Mouse (Mus musculus): ENCODE data around the gene Pcbp3. TPM values are rescaled to one million over a fixed set of nuclear protein-coding genes. Genes with fewer than 3 reads are reported as not detected.

The Pcbp3 gene
- total and polyA plus RNA-seq, 3 experiments: 25.6 to 40.3 (median 30.2) TPM

DNA sequence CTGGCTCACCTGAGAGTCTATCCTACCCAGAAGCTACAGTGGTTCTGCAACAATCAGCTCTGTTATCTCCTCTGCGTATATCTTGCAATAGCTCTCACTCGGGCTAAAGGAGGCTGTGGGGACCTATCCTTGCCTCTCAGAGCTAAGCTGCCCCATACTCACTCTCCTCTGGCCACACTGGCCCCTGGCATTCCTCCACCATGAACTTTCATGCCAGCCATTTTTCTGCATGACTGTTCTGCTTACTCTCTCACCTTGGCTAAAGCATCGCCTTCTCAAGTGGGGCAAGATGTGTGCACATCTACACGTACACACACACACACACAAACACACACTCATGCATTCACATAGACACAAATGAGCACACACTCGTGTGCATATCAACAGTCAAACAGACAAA is 115.2 kb downstream of the Pcbp3 start:
- DNase-seq: no peak

GRCm38 (mm10) chr10:76844901-76845300 is 116.8 kb downstream of the Pcbp3 start:
- DNase-seq: no peak

GRCm38 (mm10) chr10:76844365-76844764 is 117.3 kb downstream of the Pcbp3 start:
- no peak for DNase-seq

DNA sequence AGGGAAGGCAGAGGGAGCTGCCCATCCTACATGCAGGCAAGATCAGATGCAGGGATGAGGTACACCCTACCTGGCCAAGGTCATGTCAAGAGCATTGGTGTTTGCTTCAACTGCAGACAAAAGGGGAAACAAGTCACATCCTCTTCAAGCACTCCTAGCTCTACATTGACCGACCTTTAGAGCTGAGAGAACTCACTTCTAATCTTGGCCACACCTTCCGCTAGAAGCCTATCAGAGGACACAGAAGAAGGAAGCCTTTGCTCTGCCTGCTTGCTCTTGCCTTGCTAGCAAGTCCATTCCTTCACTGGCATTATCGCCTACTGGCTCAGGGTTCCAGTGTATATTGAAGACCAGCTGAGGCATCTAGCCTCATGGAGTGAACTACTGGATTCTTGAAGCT is 119.6 kb downstream of the Pcbp3 start:
- no peak for DNase-seq

DNA sequence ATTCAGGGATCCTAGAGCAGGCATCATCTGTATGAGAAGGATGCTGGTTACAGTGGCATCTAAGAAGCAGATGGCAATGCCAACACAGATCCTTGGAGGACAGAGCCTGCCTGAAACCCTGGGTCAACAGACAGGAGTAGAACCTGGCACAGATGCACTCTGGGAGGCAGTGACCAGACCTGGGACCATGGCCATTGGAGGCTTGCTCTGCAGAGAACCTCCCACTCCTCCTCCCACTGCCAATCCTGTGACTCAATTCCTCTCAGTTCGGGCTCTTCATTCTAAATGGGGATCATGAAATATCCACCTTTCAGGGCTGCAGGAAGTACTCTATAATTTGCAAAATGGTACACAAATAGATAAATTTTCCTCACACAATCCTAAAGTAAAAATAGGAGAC is 120.5 kb downstream of the Pcbp3 start:
- no peak for DNase-seq

GRCm38 (mm10) chr10:76840566-76840965 is 121.1 kb downstream of the Pcbp3 start:
- no peak for DNase-seq

- DNase-seq: peak; percentile 81
Measured at GRCm38 (mm10) chr10:76835497-76836357, 126.0 kb downstream of the Pcbp3 start.

- peak; percentile 66 for DNase-seq
Measured at GRCm38 (mm10) chr10:76832841-76833240, 128.8 kb downstream of the Pcbp3 start.

DNA sequence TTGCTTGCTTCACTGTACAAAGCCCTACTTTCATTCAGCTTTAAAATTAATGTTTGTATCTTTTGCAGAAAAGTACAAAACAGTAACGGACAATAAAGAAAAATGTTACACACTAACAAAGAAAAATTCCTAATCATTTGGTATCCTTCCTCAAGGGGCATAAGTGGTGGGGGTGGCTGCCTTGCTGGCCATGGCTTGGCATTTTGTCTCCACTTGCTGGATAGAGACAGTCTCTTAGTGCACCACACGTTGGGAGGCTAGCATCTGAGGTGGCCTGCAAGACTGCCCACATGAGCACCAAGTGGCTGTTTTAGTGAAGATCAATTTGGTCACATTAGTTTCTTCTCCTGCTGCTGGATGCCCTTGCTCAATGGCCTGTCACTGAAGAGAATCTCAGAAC is 129.8 kb downstream of the Pcbp3 start:
- no peak for DNase-seq

- DNase-seq: no peak
Measured at GRCm38 (mm10) chr10:76831151-76831550, 130.5 kb downstream of the Pcbp3 start.

GRCm38 (mm10) chr10:76828936-76829335 is 132.8 kb downstream of the Pcbp3 start:
- no peak for DNase-seq

GRCm38 (mm10) chr10:76822698-76823097 is 139.0 kb downstream of the Pcbp3 start:
- no peak for DNase-seq

DNA sequence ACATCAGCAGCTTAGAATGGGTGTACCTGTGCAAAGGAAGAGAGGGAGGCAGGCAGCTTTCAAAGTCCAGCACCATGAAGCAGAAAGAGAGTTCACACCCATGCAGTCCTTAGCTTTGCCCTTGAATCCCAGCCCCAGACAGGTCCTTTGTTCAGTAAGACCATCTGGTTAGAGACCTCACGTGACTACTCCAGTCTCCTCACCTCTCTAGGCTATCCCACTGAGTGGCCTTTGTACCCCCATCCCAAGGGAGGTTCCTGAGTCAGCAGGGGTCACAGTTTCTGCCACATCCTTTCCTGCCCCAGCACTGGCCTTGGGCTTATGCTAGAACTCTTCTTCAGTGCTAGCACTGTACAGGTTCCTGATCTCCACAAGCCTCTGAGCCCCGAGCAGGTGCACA is 142.4 kb downstream of the Pcbp3 start:
- no peak for DNase-seq

DNA sequence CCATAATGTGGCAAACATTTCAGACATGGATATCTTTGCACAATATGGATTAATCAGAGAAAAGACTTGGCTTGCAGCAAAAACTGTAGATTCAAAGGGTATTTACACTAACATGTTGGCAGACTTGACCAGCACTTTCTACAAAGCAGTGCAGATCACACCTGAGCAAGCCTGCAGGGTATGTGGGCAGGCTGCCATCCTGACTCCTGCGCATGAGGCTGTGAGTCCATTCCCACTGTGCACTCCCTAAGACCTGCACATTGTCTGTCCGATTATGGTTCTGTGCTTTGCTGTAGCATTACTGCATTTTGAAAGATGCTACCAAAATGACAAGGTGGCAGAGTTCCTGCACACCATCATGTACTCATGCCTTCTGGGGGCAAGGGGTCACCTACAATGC is 143.3 kb downstream of the Pcbp3 start:
- no peak for DNase-seq

- DNase-seq: no peak
Measured at GRCm38 (mm10) chr10:76816930-76817329, 144.8 kb downstream of the Pcbp3 start.

DNA sequence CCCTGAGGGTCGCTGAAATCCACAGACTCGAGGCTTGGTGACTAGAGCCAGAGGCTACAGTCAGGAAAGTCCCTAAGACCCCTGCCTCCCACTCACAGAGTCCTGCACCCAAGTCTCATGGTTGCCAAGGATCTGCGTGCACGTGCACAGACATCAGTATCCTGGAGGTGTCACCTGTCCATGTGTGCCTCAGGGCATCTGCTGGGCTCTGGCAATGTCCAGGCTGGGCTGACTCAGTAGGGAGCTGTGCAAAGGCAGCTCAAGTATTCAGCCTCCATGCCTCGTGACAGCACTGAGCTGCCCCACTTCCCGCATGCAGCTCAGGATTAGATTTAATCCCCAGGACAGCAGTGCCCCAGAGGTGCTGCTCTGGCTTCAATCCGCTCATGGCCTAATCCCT is 145.3 kb downstream of the Pcbp3 start:
- DNase-seq: no peak

DNA sequence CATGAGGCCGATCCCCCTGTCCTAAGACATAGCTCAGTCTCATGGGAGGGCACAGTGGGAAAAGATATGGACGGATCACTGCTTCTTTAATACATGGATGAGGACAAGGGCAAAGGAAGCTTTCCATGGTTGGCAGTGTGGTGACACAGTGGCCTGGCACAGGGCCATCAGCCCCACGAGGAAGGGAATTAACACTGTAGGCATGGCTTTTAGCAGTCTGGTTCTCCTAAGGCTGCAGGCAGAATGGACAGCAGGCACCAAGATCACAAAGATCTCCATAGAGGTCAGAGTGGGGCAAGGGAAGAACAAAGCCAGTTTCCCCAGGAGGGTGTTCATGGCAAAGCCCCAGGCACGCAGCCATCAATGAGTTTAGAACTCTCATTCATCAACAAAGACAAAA is 146.2 kb downstream of the Pcbp3 start:
- no peak for DNase-seq

GRCm38 (mm10) chr10:76814811-76815210 is 146.9 kb downstream of the Pcbp3 start:
- no peak for DNase-seq

DNA sequence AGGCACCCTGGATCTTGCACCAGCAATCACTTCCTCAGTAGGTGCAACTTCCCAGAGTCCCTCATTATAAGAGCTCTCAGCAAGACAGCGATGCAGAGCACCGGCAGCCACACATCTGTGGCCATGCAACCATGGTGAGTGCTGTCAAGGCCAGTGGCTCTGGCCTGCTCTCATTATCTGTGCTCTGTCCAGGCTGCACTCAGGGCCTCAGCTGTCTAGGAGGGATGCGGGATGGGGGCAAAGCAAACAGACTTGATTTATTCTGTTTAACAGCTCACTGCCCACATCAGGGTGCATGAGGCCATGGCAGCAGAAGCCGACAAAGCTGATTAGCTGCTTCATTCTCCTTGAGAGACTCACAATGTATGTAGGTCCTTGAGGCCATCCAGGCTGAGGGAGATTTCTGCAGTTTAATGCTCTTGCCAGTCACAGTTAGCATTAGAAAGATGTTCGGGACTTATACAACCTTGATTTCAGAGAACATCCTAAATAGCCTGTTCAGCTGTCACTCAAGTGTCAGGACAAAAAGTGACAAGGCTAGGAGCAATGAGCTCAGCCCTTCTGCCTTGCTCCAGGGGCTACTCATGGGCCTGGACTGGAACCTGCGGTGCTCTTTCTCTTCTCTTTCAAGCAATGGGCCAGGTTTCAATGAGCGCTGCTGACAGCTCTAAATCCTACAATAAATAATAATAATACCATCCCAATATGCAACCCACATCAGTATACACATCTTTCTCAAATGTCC is 151.6 kb downstream of the Pcbp3 start:
- DNase-seq: no peak

- no peak for DNase-seq
Measured at GRCm38 (mm10) chr10:76809439-76809838, 152.2 kb downstream of the Pcbp3 start.

GRCm38 (mm10) chr10:76808446-76809400 is 153.0 kb downstream of the Pcbp3 start:
- DNase-seq: no peak

GRCm38 (mm10) chr10:76802500-76802885 is 159.2 kb downstream of the Pcbp3 start:
- no peak for DNase-seq

Data from adrenal gland, adult 2 months (tissue).